Mouse (Mus musculus) heart, postnatal 0 days (tissue): ENCODE measurements around the gene Bbof1. TPM values are rescaled to one million over a fixed set of nuclear protein-coding genes. Genes with fewer than 3 reads are reported as not detected.
A peak's percentile ranks its signal among the peaks of the same experiment; 100 is the strongest.

Source experiments
- ATAC-seq: fragments of 200-750 bp; cut with Nextera tagmentation; 2 replicates; pipeline ENCODE4 v1.8.0; 2017; ENCODE audit warnings: low read depth, moderate number of reproducible peaks, moderate library complexity; ENCODE audit not compliant: insufficient read depth
- DNase-seq: peaks from one replicate; pipeline ENCODE4 v3.0.0-alpha.2; 2016; ENCODE audit warnings: low spot score
- H3K27ac ChIP-seq: fragments of 300-500 bp; sonication (generic); 2 replicates; pipeline ENCODE4 v1.5.1; 2014; ENCODE audit warnings: low read depth, mild to moderate bottlenecking
- H3K27me3 ChIP-seq: fragments of 300-500 bp; sonication (generic); 2 replicates; pipeline ENCODE4 v1.6.1; 2014; ENCODE audit warnings: low read length, mixed read lengths; ENCODE audit not compliant: control insufficient read depth, insufficient read depth
- H3K36me3 ChIP-seq: fragments of 300-500 bp; sonication (generic); replicated peaks from 2 replicates; pipeline ENCODE4 v1.6.1; 2014; ENCODE audit warnings: low read length, mixed read lengths; ENCODE audit not compliant: control insufficient read depth, insufficient read depth
- H3K4me1 ChIP-seq: fragments of 300-500 bp; sonication (generic); 2 replicates; pipeline ENCODE4 v1.6.1; 2014; ENCODE audit warnings: antibody characterized with exemption; ENCODE audit not compliant: control insufficient read depth, insufficient read depth
- H3K4me2 ChIP-seq: fragments of 300-500 bp; sonication (generic); 2 replicates; pipeline ENCODE4 v1.6.1; 2014; ENCODE audit warnings: low read depth, mild to moderate bottlenecking, low read length, moderate library complexity
- H3K4me3 ChIP-seq: fragments of 300-500 bp; sonication (generic); 2 replicates; pipeline ENCODE4 v1.5.1; 2014; ENCODE audit warnings: low read depth, low read length
- H3K9ac ChIP-seq: fragments of 300-500 bp; sonication (generic); replicated peaks from 2 replicates; pipeline ENCODE4 v1.6.1; 2014; ENCODE audit warnings: low read depth, low read length, mixed read lengths
- H3K9me3 ChIP-seq: fragments of 300-500 bp; sonication (generic); replicated peaks from 2 replicates; pipeline ENCODE4 v1.6.1; 2016; ENCODE audit warnings: low read length; ENCODE audit not compliant: control insufficient read depth
- CTCF ChIP-seq: IDR thresholded peaks from 2 replicates; pipeline ENCODE4 v1.5.1; 2016; ENCODE audit warnings: antibody characterized with exemption, control low read depth, low read depth
- EP300 ChIP-seq: IDR thresholded peaks from 2 replicates; pipeline ENCODE4 v1.6.1; 2016; ENCODE audit warnings: antibody characterized with exemption, low read depth
- WGBS: fragments of 180-500 bp; shearing (Covaris S2); extraction: QIAGEN DNeasy Blood & Tissue Kit; methylation state at CpG from one replicate; pipeline ENCODE4 v1.1.7; 2014; 5-methylcytosine and 5-hydroxymethylcytosine counted together
- polyA plus RNA-seq: library from polyadenylated mRNA; unstranded; fragments of >200 nt; fragmentation: Nextera tagmentation; extraction: Ambion mirVana; gene quantifications from 2 replicates; pipeline ENCODE4 v1.2.1, GENCODE M21; 2015
- total RNA-seq: library from RNA; depleted of rRNA; stranded (reverse); fragments of >200 nt; gene quantifications from 2 replicates; pipeline ENCODE4 v1.2.3, GENCODE M21; 2014; ENCODE audit warnings: low replicate concordance

Gene Bbof1
- total and polyA plus RNA-seq, 2 experiments from 2014 or later = 0.04 to 1.3 TPM

DNA sequence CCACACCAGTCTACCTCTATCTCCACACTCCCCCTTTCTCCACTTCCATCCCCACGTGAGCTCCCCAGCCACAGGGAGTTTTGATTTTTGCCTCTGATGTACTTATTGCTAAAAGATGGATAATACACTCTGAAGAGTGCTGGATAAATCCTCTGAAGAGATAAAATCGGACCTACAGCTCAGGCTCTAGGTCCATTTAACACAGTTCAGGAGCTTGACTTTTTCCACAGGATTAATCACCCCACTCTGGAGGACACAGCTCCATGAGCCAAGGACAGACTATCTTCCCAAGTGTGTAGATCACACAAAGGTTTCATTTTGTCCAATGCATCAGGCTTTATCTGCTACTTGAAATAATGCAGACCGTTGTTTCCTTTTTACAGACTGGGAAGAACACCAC, 8.8 kb upstream of the Bbof1 start:
- TF ChIP-seq EP300 (no peak), CTCF (no peak)
- Histone ChIP-seq H3K9ac (no peak overlapping the region), H3K4me2 (no peak overlapping the region), H3K4me1 (no peaks in the 10 kb centered on the region), H3K27ac (0 out of 2 replicates have a peak overlapping the region, but pooled peaks have one; percentile 8), H3K4me3 (no peak overlapping the region), H3K36me3 (no peaks in the 10 kb centered on the region), H3K27me3 (no peaks in the 10 kb centered on the region), H3K9me3 (no peaks in the 10 kb centered on the region)
- no peak for DNase-seq
- ATAC-seq = no peak
- WGBS = 62% methylated on average over 3 of the region's 3 CpGs

DNA sequence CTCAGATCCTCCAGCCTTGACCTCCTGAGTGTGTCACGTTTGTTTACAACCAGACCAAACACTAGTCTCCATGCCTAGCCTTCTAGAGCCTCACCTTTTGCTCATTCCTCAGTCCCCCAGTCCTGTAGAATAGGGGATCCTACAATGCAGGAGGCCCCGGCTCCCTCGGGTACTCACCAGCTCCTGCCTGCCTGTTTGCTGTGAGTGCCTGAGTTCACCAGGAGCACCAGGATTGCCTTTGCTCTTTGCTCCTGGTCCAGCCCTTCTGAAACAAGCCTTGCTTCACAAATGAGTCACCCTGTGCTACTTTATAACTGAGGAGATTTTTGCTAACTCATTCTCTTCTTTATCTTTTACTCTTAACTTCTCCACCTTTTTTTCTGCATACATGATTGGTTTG, 8.2 kb upstream of the Bbof1 start:
- no peak for DNase-seq
- no peak overlapping the region for H3K9ac ChIP-seq
- no peaks in the 10 kb centered on the region for H3K9me3 ChIP-seq
- H3K36me3 ChIP-seq = no peaks in the 10 kb centered on the region
- no peak for ATAC-seq
- no peaks in the 10 kb centered on the region for H3K4me1 ChIP-seq
- WGBS = 68% methylated on average over 3 of the region's 3 CpGs
- no peaks in the 10 kb centered on the region for H3K27me3 ChIP-seq
- H3K4me2 ChIP-seq = no peak overlapping the region
- TF ChIP-seq CTCF (no peak), EP300 (no peak)
- H3K4me3 ChIP-seq = no peak overlapping the region
- H3K27ac ChIP-seq = 0 out of 2 replicates have a peak overlapping the region, but pooled peaks have one; percentile 8

DNA sequence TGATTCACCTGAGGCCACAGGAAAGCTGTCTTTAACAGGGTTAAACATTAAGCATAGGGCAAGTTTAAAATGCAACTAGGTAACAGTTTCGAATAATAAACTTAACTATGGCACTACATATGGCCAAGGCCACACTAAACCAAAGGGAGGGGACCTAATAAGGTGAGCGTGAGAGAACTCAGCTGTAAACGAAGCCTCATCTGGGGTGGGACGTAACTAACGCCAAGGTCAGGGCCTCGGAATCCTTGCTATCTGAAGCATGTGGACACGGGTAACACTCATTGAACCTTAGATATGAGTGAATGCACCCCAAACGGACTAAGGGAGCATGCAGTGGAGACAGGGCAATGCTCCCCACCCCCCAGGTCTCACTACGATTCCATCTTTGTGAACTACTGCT, 5.9 kb upstream of the Bbof1 start:
- no peaks in the 10 kb centered on the region for H3K4me1 ChIP-seq
- WGBS = 44% methylated on average over 9 of the region's 9 CpGs
- TF ChIP-seq EP300 = no peak
- no peak for TF ChIP-seq CTCF
- H3K27me3 ChIP-seq = no peaks in the 10 kb centered on the region
- H3K9ac ChIP-seq = no peak overlapping the region
- H3K4me2 ChIP-seq = no peak overlapping the region
- DNase-seq = no peak
- H3K4me3 ChIP-seq = no peak overlapping the region
- no peak overlapping the region for H3K27ac ChIP-seq
- no peaks in the 10 kb centered on the region for H3K9me3 ChIP-seq
- no peaks in the 10 kb centered on the region for H3K36me3 ChIP-seq
- ATAC-seq = peak; percentile 44; the same call in 1 of the 2 replicates

DNA sequence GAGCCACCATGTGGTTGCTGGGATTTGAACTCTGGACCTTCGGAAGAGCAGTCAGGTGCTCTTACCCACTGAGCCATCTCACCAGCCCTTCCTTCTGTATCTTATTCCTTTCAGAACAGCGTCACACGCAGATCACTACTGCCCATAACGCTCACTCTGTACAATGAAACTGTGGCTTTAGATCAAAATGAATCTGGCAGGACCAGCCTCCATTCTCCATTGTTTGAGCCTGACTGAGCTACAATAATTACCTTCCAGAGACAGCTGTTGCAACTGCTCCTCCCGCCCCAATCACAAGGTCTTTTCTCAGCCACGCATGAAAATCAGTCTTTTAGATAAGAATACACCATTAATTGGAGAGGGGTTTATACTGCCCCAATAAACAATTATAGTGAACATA, 4.3 kb upstream of the Bbof1 start:
- TF ChIP-seq EP300 = no peak
- TF ChIP-seq CTCF = no peak
- Histone ChIP-seq H3K4me3 (no peak overlapping the region), H3K4me1 (no peaks in the 10 kb centered on the region), H3K9ac (no peak overlapping the region), H3K27me3 (no peaks in the 10 kb centered on the region), H3K9me3 (no peaks in the 10 kb centered on the region), H3K36me3 (no peaks in the 10 kb centered on the region), H3K4me2 (no peak overlapping the region), H3K27ac (no peak overlapping the region)
- WGBS = 93% methylated on average over 6 of the region's 6 CpGs
- no peak for DNase-seq
- no peak for ATAC-seq

DNA sequence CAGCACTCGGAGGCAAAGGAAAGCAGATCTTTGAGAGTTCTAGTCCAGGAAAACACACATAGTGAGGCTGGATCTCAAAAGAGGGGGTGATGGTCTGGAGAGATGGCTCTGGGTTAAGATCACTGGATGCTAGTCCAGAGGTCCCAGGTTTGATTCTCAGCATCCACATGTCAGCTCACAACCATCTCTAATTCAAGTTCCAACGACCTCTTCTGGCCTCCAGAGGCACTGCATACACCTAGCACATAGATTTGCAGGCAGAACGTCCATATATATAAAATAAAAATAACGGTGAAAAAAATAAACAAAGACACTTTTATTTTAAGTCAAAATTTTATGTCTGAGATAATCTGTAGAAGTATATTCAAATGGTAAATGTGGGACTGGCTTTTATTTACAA, 1.6 kb upstream of the Bbof1 start:
- Histone ChIP-seq H3K4me1 (no peaks in the 10 kb centered on the region), H3K4me2 (no peak overlapping the region), H3K4me3 (no peak overlapping the region), H3K27ac (no peak overlapping the region), H3K36me3 (no peaks in the 10 kb centered on the region), H3K9me3 (no peaks in the 10 kb centered on the region), H3K9ac (no peak overlapping the region), H3K27me3 (no peaks in the 10 kb centered on the region)
- 66% methylated on average over 4 of the region's 4 CpGs for WGBS
- no peak for DNase-seq
- ATAC-seq = no peak
- TF ChIP-seq CTCF (peak; percentile 16; the same call in 1 of the 2 replicates), EP300 (no peak)
